Mouse (Mus musculus): ENCODE measurements around the gene Gm20388. TPM values are rescaled to one million over a fixed set of nuclear protein-coding genes. Genes with fewer than 3 reads are reported as not detected.

Gene Gm20388
- polyA plus RNA-seq, 1 experiment from 2014 or later = 3.6 TPM

DNA sequence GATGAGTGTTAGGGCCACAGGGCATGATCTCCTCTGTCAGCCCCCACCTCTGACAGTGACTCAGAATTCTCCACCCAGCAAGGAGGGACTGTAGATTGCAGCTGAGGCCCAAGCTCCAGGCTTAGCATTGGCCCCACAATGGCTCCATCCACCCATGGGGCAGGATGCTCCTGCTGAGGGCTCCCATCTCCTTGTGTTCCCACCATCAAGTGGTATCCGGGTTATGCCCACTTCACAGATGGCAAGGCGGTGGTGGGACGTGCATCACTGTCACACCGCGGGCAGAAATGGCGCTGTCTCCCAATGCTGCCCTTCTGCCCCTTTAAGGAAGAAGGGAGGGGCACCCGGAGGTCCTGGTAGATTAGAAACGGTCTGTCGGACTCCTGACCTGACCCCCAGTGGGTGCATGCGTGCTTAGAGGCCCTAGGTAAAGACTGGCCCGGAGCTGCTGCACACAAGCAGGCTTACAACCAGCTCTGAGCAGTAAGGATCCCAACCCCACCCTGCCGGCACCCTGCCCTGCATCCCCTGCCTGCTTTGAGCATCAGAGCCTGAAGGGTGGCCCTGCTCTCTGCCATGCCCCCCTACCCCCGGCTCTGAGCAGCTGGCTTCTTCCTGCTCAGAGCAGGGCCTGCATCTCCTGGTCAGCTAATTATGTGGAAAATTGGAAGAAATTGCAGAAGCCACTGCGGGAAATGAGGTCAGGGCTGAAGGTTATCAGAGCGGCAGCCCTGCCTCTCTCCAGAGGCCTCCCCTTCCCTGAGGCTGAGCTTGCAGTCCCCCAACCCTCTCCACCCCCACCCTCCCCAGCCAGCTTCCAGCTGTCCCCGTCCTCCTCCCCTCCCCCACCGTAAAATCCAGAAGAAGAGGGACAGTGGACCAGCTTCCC, 384.6 kb downstream of the Gm20388 start:
- peak; percentile 79 for DNase-seq (ENCODE audit: low spot score)
- WGBS = 12% methylated on average over 17 of the region's 17 CpGs
- H3K27me3 ChIP-seq (replicated peaks; ENCODE audit: low read depth, poor library complexity, severe bottlenecking) = peaks cover 35% of the 10 kb centered on the region; the same call in 1 of the 2 replicates

GRCm38 (mm10) chr8:120297000-120297399, 386.4 kb downstream of the Gm20388 start:
- H3K4me1 ChIP-seq = peaks cover 92% of the 10 kb centered on the region
- no peaks in the 10 kb centered on the region for H3K9me3 ChIP-seq
- WGBS = 28% methylated on average over 5 of the region's 5 CpGs
- H3K27me3 ChIP-seq (replicated peaks; ENCODE audit: low read depth, poor library complexity, severe bottlenecking) = peaks cover 37% of the 10 kb centered on the region; the same call in 1 of the 2 replicates
- no peaks in the 10 kb centered on the region for H3K36me3 ChIP-seq (replicated peaks)
- H3K4me3 ChIP-seq = no peak overlapping the region
- H3K27ac ChIP-seq (replicated peaks) = peak overlapping the region; percentile 85
- no peak for DNase-seq (ENCODE audit: low spot score)

More for the DNA sequence above, 384.6 kb downstream of the Gm20388 start:
- H3K27ac ChIP-seq (replicated peaks) = peak overlapping the region; percentile 85
- peaks cover 97% of the 10 kb centered on the region for H3K4me1 ChIP-seq
- H3K4me3 ChIP-seq = peak overlapping the region; percentile 41
- H3K36me3 ChIP-seq (replicated peaks) = no peaks in the 10 kb centered on the region
- no peaks in the 10 kb centered on the region for H3K9me3 ChIP-seq

GRCm38 (mm10) chr8:120298601-120299532, 388.2 kb downstream of the Gm20388 start:
- Histone ChIP-seq H3K9me3 (no peaks in the 10 kb centered on the region), H3K4me1 (peaks cover 91% of the 10 kb centered on the region), H3K27ac (replicated peaks) (peak overlapping the region; percentile 91), H3K4me3 (peak overlapping the region; percentile 38; the same call in 1 of the 2 replicates), H3K27me3 (replicated peaks; ENCODE audit: low read depth, poor library complexity, severe bottlenecking) (peaks cover 39% of the 10 kb centered on the region), H3K36me3 (replicated peaks) (no peaks in the 10 kb centered on the region)
- 27% methylated on average over 22 of the region's 22 CpGs for WGBS
- peak; percentile 86 for DNase-seq (ENCODE audit: low spot score)

DNA sequence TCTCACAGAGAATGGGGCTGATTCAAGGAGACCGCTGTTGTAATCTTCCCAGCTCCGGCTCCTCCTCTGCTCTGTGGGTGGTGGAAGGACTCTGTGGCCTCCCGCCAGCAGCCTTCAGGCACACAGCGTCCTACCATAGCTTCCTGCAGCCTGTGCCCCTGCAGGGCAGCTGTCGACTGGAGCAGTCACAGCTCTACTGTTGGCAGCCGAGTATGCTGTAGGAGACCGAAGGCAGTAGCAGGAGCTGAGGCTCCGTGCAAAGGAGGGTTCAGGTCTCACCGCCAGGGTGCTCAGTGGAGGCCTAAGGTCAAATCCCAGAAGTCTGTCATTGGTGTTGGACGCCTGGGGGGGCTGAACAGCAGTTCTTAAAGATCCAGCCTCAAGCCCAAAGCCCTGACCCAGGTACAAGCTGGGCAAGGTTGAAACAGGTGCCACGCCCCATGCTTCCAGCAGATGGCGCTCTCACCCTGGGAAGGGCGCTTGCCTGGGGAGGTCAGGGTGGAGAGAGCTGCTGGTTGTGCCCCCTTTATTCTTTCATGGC, 390.0 kb downstream of the Gm20388 start:
- peak; percentile 83 for DNase-seq (ENCODE audit: low spot score)
- Histone ChIP-seq H3K4me3 (peak overlapping the region; percentile 14; the same call in 1 of the 2 replicates), H3K4me1 (peaks cover 86% of the 10 kb centered on the region), H3K36me3 (replicated peaks) (no peaks in the 10 kb centered on the region), H3K27ac (replicated peaks) (peak overlapping the region; percentile 65), H3K9me3 (no peaks in the 10 kb centered on the region), H3K27me3 (replicated peaks; ENCODE audit: low read depth, poor library complexity, severe bottlenecking) (peaks cover 50% of the 10 kb centered on the region)
- 4% methylated on average over 13 of the region's 13 CpGs for WGBS

GRCm38 (mm10) chr8:120302941-120303675, 392.5 kb downstream of the Gm20388 start:
- H3K27me3 ChIP-seq (replicated peaks; ENCODE audit: low read depth, poor library complexity, severe bottlenecking) = peaks cover 68% of the 10 kb centered on the region

DNA sequence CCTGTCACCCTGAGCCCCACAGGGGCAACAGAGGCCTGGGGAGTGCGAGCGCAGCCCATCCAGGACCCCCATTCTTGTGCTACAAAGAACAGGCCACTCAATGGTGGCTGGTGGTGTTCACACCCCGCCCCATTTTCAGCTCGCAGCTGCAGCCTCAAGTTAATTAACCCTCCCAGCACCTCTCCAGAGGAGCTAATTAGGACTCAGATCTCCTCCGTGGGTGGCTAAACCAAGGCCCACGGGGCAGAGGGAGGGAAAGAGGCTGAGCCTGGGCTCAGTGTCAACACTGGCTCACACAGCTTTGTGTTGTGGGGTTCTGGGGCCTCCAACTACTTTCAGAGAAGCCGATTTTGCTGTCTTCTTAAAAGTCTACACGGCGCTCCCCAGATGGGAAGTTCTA, 393.5 kb downstream of the Gm20388 start:
- Histone ChIP-seq H3K27me3 (replicated peaks; ENCODE audit: low read depth, poor library complexity, severe bottlenecking) (peaks cover 77% of the 10 kb centered on the region), H3K4me1 (peaks cover 86% of the 10 kb centered on the region), H3K36me3 (replicated peaks) (no peaks in the 10 kb centered on the region), H3K27ac (replicated peaks) (peak overlapping the region; percentile 74), H3K4me3 (no peak overlapping the region), H3K9me3 (no peaks in the 10 kb centered on the region)
- no peak for DNase-seq (ENCODE audit: low spot score)
- WGBS = 25% methylated on average over 9 of the region's 9 CpGs

More at GRCm38 (mm10) chr8:120302941-120303675, 392.5 kb downstream of the Gm20388 start:
- no peak for DNase-seq (ENCODE audit: low spot score)
- WGBS = 71% methylated on average over 11 of the region's 11 CpGs
- Histone ChIP-seq H3K36me3 (replicated peaks) (no peaks in the 10 kb centered on the region), H3K9me3 (no peaks in the 10 kb centered on the region), H3K4me1 (peaks cover 86% of the 10 kb centered on the region), H3K27ac (replicated peaks) (peak overlapping the region; percentile 74), H3K4me3 (no peak overlapping the region)

DNA sequence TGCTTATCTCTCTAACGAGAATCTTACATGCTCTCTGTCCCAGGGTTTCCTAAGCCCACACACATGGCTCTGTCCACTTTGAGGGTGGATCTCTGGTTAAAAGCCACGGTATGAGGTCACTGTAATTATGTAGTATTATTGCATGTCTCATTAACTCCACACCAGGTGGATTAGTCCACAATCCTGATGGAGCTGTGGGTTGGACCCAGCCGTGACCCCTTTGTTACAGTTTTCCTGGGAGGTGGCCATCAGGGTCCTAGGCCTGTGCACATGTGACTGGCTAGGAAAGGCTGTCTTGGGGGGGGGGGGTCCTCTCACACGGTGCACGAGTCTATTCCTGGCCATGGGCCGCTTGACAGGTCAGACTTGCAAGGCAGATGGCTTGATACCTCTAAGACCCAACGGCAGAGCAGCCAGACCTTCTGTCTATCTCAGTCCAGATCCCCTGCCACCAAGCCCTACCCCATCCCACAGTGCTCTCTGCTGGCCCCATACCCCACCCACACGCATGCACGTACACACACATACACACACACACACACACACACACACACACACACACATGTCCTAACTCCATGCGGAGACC, 395.3 kb downstream of the Gm20388 start:
- 80% methylated on average over 10 of the region's 10 CpGs for WGBS
- H3K9me3 ChIP-seq = no peaks in the 10 kb centered on the region
- H3K27me3 ChIP-seq (replicated peaks; ENCODE audit: low read depth, poor library complexity, severe bottlenecking) = peaks cover 81% of the 10 kb centered on the region
- DNase-seq (ENCODE audit: low spot score) = no peak
- H3K4me1 ChIP-seq = peaks cover 89% of the 10 kb centered on the region
- no peaks in the 10 kb centered on the region for H3K36me3 ChIP-seq (replicated peaks)
- H3K27ac ChIP-seq (replicated peaks) = 0 out of 2 replicates have a peak overlapping the region, but pooled peaks have one; percentile 15
- H3K4me3 ChIP-seq = no peak overlapping the region

DNA sequence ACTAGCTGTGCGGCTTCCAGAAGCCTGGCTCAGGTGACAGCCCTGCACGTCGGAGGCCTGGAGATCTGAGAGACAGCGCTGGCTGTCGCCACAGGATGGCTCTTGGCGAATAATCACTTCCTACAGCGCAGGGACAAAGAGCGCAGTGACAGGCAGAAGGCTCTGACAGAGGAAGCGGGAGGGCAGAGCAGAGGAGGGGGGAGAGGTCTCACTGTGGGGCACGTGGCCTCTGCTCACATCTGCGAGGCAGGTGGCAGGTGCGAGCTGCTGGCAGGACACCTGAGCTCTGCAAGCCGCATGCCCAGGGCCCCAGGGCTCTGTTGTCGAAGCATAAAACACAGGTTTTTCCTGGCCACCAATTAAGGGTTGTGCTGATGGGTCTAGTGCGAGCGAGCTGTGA, 396.5 kb downstream of the Gm20388 start:
- Histone ChIP-seq H3K9me3 (no peaks in the 10 kb centered on the region), H3K27ac (replicated peaks) (peak overlapping the region; percentile 48), H3K4me3 (no peak overlapping the region), H3K4me1 (peaks cover 87% of the 10 kb centered on the region), H3K27me3 (replicated peaks; ENCODE audit: low read depth, poor library complexity, severe bottlenecking) (peaks cover 91% of the 10 kb centered on the region), H3K36me3 (replicated peaks) (no peaks in the 10 kb centered on the region)
- 3% methylated on average over 16 of the region's 16 CpGs for WGBS
- peak; percentile 66 for DNase-seq (ENCODE audit: low spot score)

DNA sequence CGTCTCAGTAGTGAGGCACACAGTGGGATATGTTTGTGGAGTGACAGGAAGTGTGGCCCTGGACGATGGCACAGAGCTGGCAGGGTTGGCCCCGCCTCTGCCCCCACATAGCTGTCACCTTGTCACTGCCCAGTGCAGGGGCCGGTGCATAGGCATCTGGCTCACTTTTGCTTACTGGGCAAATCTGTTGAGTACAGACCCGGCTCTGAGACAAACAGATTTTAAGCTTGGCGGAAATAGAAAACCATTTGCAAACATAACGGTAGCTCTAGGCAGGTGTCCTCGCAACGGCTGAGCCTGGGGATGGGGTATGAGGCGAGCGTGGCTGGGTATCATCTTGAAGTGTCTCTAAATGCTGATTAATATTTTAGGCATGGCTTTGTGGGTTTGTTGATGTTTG, 396.9 kb downstream of the Gm20388 start:
- H3K36me3 ChIP-seq (replicated peaks) = no peaks in the 10 kb centered on the region
- no peaks in the 10 kb centered on the region for H3K9me3 ChIP-seq
- H3K27me3 ChIP-seq (replicated peaks; ENCODE audit: low read depth, poor library complexity, severe bottlenecking) = peaks cover 91% of the 10 kb centered on the region
- H3K4me1 ChIP-seq = peaks cover 83% of the 10 kb centered on the region
- H3K4me3 ChIP-seq = no peak overlapping the region
- no peak for DNase-seq (ENCODE audit: low spot score)
- peak overlapping the region; percentile 48; the same call in 1 of the 2 replicates for H3K27ac ChIP-seq (replicated peaks)
- WGBS = 44% methylated on average over 11 of the region's 11 CpGs

- Histone ChIP-seq H3K4me1 (peaks cover 77% of the 10 kb centered on the region), H3K9me3 (no peaks in the 10 kb centered on the region), H3K27ac (replicated peaks) (peak overlapping the region; percentile 31), H3K36me3 (replicated peaks) (no peaks in the 10 kb centered on the region), H3K27me3 (replicated peaks; ENCODE audit: low read depth, poor library complexity, severe bottlenecking) (peaks cover 86% of the 10 kb centered on the region), H3K4me3 (no peak overlapping the region)
- peak; percentile 13 for DNase-seq (ENCODE audit: low spot score)
- 37% methylated on average over 8 of the region's 8 CpGs for WGBS
Observed at GRCm38 (mm10) chr8:120308131-120308530, 397.5 kb downstream of the Gm20388 start.

DNA sequence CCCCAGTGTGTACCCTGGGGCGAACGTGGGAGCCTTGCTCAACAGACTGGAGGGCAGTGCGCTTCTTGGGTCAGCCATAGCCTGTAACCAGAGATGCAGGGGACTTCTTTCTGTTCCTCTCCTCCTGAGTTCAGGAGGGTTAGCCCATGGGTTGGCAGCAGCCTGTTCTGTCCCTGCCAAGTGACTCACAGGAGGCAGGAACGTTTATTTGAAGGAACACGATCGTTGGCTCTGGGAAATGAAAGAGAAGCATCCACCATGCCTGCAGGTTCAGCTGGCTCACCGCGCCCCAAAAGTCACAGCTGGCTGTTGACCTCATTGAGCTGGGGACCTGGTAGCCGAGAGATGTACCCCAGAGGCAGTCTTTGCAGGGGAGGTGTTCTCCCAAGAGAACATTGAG, 397.9 kb downstream of the Gm20388 start:
- Histone ChIP-seq H3K36me3 (replicated peaks) (no peaks in the 10 kb centered on the region), H3K27me3 (replicated peaks; ENCODE audit: low read depth, poor library complexity, severe bottlenecking) (peaks cover 83% of the 10 kb centered on the region), H3K4me3 (no peak overlapping the region), H3K27ac (replicated peaks) (peak overlapping the region; percentile 31), H3K4me1 (peaks cover 77% of the 10 kb centered on the region), H3K9me3 (no peaks in the 10 kb centered on the region)
- no peak for DNase-seq (ENCODE audit: low spot score)
- WGBS = 47% methylated on average over 9 of the region's 9 CpGs

Measured in embryonic facial prominence, embryonic 10.5 days (tissue).